Mouse (Mus musculus) liver, embryonic 14 days (tissue): ENCODE data around the gene Ptpn6. TPM values are rescaled to one million over a fixed set of nuclear protein-coding genes. Genes with fewer than 3 reads are reported as not detected.

Experiments
- polyA plus RNA-seq: library from polyadenylated mRNA; depleted of rRNA; stranded (reverse); fragments of >200 nt; gene quantifications from 2 replicates; pipeline ENCODE4 v1.2.3, GENCODE M21; 2012; rRNA removed

The Ptpn6 gene
- polyA plus RNA-seq = 16.4 and 20.0 TPM in 2 replicates

GRCm38 (mm10) chr6:124738511-124739023 is at the start of gene Ptpn6:
Ptpn6 (minus strand) TSS chr6:124738714.

GRCm38 (mm10) chr6:124779222-124779983 is 40.9 kb upstream of the Ptpn6 start, which contains the start of gene Lrrc23:
Lrrc23 (minus strand) TSS chr6:124779727.

GRCm38 (mm10) chr6:124769101-124769765 is 30.7 kb upstream of the Ptpn6 start, which contains the start of gene Eno2:
Eno2 (minus strand) TSS chr6:124769673.

GRCm38 (mm10) chr6:124755831-124756595 is 17.5 kb upstream of the Ptpn6 start, which contains the start of the genes Gm45234 and Atn1:
Gm45234 (minus strand) TSS chr6:124756021.
Atn1 (minus strand) TSS chr6:124756524.

GRCm38 (mm10) chr6:124740888-124741761 is 2.6 kb upstream of the Ptpn6 start, which contains the start of gene Grcc10:
Grcc10 (minus strand) TSS chr6:124741374.

GRCm38 (mm10) chr6:124711824-124712782 is 26.4 kb downstream of the Ptpn6 start, which contains the start of the genes Emg1 and Phb2:
Emg1 (minus strand) TSS chr6:124712178.
Phb2 (plus strand) TSS chr6:124712336.

Other genes with a start within 250 kb of the Ptpn6 start
- 3.0 and 3.9 TPM in 2 replicates for gene C1rl, start 245.6 kb downstream of the Ptpn6 start, polyA plus RNA-seq
- 7.7 and 8.5 TPM in 2 replicates for gene C1ra, start 226.3 kb downstream of the Ptpn6 start, polyA plus RNA-seq
- gene C1s1, start 196.4 kb downstream of the Ptpn6 start, polyA plus RNA-seq = 39.2 and 48.1 TPM in 2 replicates
- not detected in 2 replicates for gene C1rb, start 168.4 kb downstream of the Ptpn6 start, polyA plus RNA-seq
- gene C1s2, start 102.6 kb downstream of the Ptpn6 start, polyA plus RNA-seq = 0.01 and 0.02 TPM in 2 replicates
- 57.0 and 65.6 TPM in 2 replicates for gene Lpcat3, start 75.7 kb downstream of the Ptpn6 start, polyA plus RNA-seq
- 106 and 121 TPM in 2 replicates for gene Emg1, start 26.5 kb downstream of the Ptpn6 start, polyA plus RNA-seq
- gene Phb2, start 26.4 kb downstream of the Ptpn6 start, polyA plus RNA-seq = 117 and 139 TPM in 2 replicates
- gene Grcc10, start 2.7 kb upstream of the Ptpn6 start, polyA plus RNA-seq = 40.8 and 45.6 TPM in 2 replicates
- gene Gm45234, start 17.3 kb upstream of the Ptpn6 start, polyA plus RNA-seq = not detected in 2 replicates
- gene Atn1, start 17.8 kb upstream of the Ptpn6 start, polyA plus RNA-seq = 2.4 and 3.2 TPM in 2 replicates
- 0.25 and 0.46 TPM in 2 replicates for gene Eno2, start 31.0 kb upstream of the Ptpn6 start, polyA plus RNA-seq
- gene Lrrc23, start 41.0 kb upstream of the Ptpn6 start, polyA plus RNA-seq = 0.06 TPM in 1 of 2 replicates, not detected in the other
- 4.4 and 5.3 TPM in 2 replicates for gene Spsb2, start 69.9 kb upstream of the Ptpn6 start, polyA plus RNA-seq
- gene Tpi1, start 75.6 kb upstream of the Ptpn6 start, polyA plus RNA-seq = 274 and 318 TPM in 2 replicates
- gene Usp5, start 90.8 kb upstream of the Ptpn6 start, polyA plus RNA-seq = 26.5 and 29.8 TPM in 2 replicates
- 120 and 156 TPM in 2 replicates for gene Cdca3, start 90.8 kb upstream of the Ptpn6 start, polyA plus RNA-seq
- 0.09 TPM in 1 of 2 replicates, not detected in the other for gene Gnb3, start 101.6 kb upstream of the Ptpn6 start, polyA plus RNA-seq
- 2.9 and 4.2 TPM in 2 replicates for gene P3h3, start 119.0 kb upstream of the Ptpn6 start, polyA plus RNA-seq
- gene Gpr162, start 125.3 kb upstream of the Ptpn6 start, polyA plus RNA-seq = 0.03 and 0.08 TPM in 2 replicates
- 0.05 and 0.08 TPM in 2 replicates for gene Cd4, start 149.5 kb upstream of the Ptpn6 start, polyA plus RNA-seq
- 0.09 and 0.11 TPM in 2 replicates for gene Lag3, start 173.0 kb upstream of the Ptpn6 start, polyA plus RNA-seq
- gene Ptms, start 181.4 kb upstream of the Ptpn6 start, polyA plus RNA-seq = 107 and 113 TPM in 2 replicates
- gene Mlf2, start 192.7 kb upstream of the Ptpn6 start, polyA plus RNA-seq = 79.5 and 83.4 TPM in 2 replicates
- gene Cops7a, start 226.8 kb upstream of the Ptpn6 start, polyA plus RNA-seq = 48.8 and 56.1 TPM in 2 replicates